Mouse (Mus musculus) inflammation-experienced regulatory T-cells, adult 16 weeks (primary cell): ENCODE results near the gene Cartpt. TPM values are rescaled to one million over a fixed set of nuclear protein-coding genes. Genes with fewer than 3 reads are reported as not detected.

ENCODE experiments used
- polyA plus RNA-seq: library from polyadenylated mRNA; unstranded; fragments of 100-300 nt; shearing (Covaris generic); gene quantifications from one replicate; pipeline ENCODE4 v1.2.1, GENCODE M21; 2017

Gene Cartpt
- polyA plus RNA-seq = not detected

GRCm38 (mm10) chr13:99900965-99901364 is at the start of gene Cartpt:
TSS of gene Cartpt (minus strand) at chr13:99901091.

Other genes with a start within 250 kb of the Cartpt start
- 17.9 TPM for gene Mccc2, start 114.5 kb upstream of the Cartpt start, polyA plus RNA-seq
- 70.3 TPM for gene Bdp1, start 203.0 kb upstream of the Cartpt start, polyA plus RNA-seq
- gene Serf1, start 206.9 kb upstream of the Cartpt start, polyA plus RNA-seq = 4.5 TPM
- 45.7 TPM for gene Smn1, start 223.8 kb upstream of the Cartpt start, polyA plus RNA-seq